Mouse (Mus musculus) midbrain, embryonic 14.5 days (tissue): ENCODE measurements around the gene Bysl. TPM values are rescaled to one million over a fixed set of nuclear protein-coding genes. Genes with fewer than 3 reads are reported as not detected.
"Not testable (repeated sequence)": the region's sequence is repeated elsewhere in the genome, so short reads cannot be mapped to it uniquely, and the experiment has no call there.

ENCODE experiments used
- ATAC-seq: fragments of 200-750 bp; cut with Nextera tagmentation; 2 replicates; pipeline ENCODE4 v1.8.0; 2017; ENCODE audit warnings: moderate number of reproducible peaks, moderate library complexity; ENCODE audit not compliant: low FRiP score, low TSS enrichment
- DNase-seq: peaks from one replicate; pipeline ENCODE4 v3.0.0-alpha.2; 2015
- H3K27ac ChIP-seq: fragments of 300-500 bp; sonication (generic); replicated peaks from 2 replicates; pipeline ENCODE4 v1.5.1; 2014; ENCODE audit warnings: mild to moderate bottlenecking, low read depth, low read length, moderate library complexity
- H3K27me3 ChIP-seq: fragments of 300-500 bp; sonication (generic); 2 replicates; pipeline ENCODE4 v1.6.1; 2014; ENCODE audit warnings: low read length, control low read depth, mixed read lengths; ENCODE audit not compliant: control insufficient read depth, insufficient read depth
- H3K36me3 ChIP-seq: fragments of 300-500 bp; sonication (generic); 2 replicates; pipeline ENCODE4 v1.6.1; 2014; ENCODE audit warnings: low read length, control low read depth; ENCODE audit not compliant: control insufficient read depth, insufficient read depth
- H3K4me1 ChIP-seq: fragments of 300-500 bp; sonication (generic); 2 replicates; pipeline ENCODE4 v1.6.1; 2014; ENCODE audit warnings: mild to moderate bottlenecking, antibody characterized with exemption, low read length, control low read depth; ENCODE audit not compliant: control insufficient read depth, insufficient read depth
- H3K4me2 ChIP-seq: fragments of 300-500 bp; sonication (generic); 2 replicates; pipeline ENCODE4 v1.6.1; 2014; ENCODE audit warnings: mild to moderate bottlenecking, low read length, moderate library complexity
- H3K4me3 ChIP-seq: fragments of 300-500 bp; sonication (generic); replicated peaks from 2 replicates; pipeline ENCODE4 v1.5.1; 2014; ENCODE audit warnings: low read depth, low read length
- H3K9ac ChIP-seq: fragments of 300-500 bp; sonication (generic); replicated peaks from 2 replicates; pipeline ENCODE4 v1.6.1; 2014; ENCODE audit warnings: mild to moderate bottlenecking, low read length, moderate library complexity
- H3K9me3 ChIP-seq: fragments of 300-500 bp; sonication (generic); 2 replicates; pipeline ENCODE4 v1.6.1; 2016; ENCODE audit warnings: low read length, control low read depth, mixed read lengths; ENCODE audit not compliant: control insufficient read depth
- WGBS: fragments of 180-500 bp; shearing (Covaris S2); extraction: QIAGEN DNeasy Blood & Tissue Kit; methylation state at CpG from one replicate; pipeline ENCODE4 v1.1.7; 2014; 5-methylcytosine and 5-hydroxymethylcytosine counted together
- polyA plus RNA-seq: library from polyadenylated mRNA; unstranded; fragments of >200 nt; fragmentation: Nextera tagmentation; extraction: Ambion mirVana; gene quantifications from 2 replicates; pipeline ENCODE4 v1.2.1, GENCODE M21; 2014

Bysl gene
- polyA plus RNA-seq, 1 experiment from 2014 or later: 32.0 TPM

- Histone ChIP-seq H3K9me3 (no peaks in the 10 kb centered on the region), H3K27me3 (no peaks in the 10 kb centered on the region), H3K9ac (no peak overlapping the region), H3K27ac (no peak overlapping the region), H3K4me1 (peaks cover 3% of the 10 kb centered on the region; the same call in 1 of the 2 replicates), H3K4me2 (no peak overlapping the region), H3K36me3 (peaks cover 36% of the 10 kb centered on the region), H3K4me3 (no peak overlapping the region)
- no peak for ATAC-seq
- 99% methylated on average over 2 of the region's 2 CpGs for WGBS
- no peak for DNase-seq
These were observed 13.8 kb upstream of the Bysl start for GRCm38 (mm10) chr17:47625088-47625487.

- H3K9me3 ChIP-seq, H3K27ac ChIP-seq, H3K4me1 ChIP-seq, ATAC-seq, H3K4me3 ChIP-seq, H3K27me3 ChIP-seq, H3K9ac ChIP-seq, DNase-seq, H3K4me2 ChIP-seq: not testable (repeated sequence)
- 100% methylated on average over 3 of the region's 5 CpGs for WGBS
- peaks cover 38% of the 10 kb centered on the region for H3K36me3 ChIP-seq
These were observed 13.3 kb upstream of the Bysl start for GRCm38 (mm10) chr17:47624572-47624971.

GRCm38 (mm10) chr17:47622912-47623554 lies 11.7 kb upstream of the Bysl start:
- H3K4me2 ChIP-seq: no peak overlapping the region
- H3K27me3 ChIP-seq: no peaks in the 10 kb centered on the region
- no peaks in the 10 kb centered on the region for H3K9me3 ChIP-seq
- no peak overlapping the region for H3K9ac ChIP-seq
- H3K4me1 ChIP-seq: no peaks in the 10 kb centered on the region
- peaks cover 48% of the 10 kb centered on the region for H3K36me3 ChIP-seq
- DNase-seq (no peak), ATAC-seq (no peak)
- 93% methylated on average over 14 of the region's 14 CpGs for WGBS
- no peak overlapping the region for H3K27ac ChIP-seq
- no peak overlapping the region for H3K4me3 ChIP-seq

- Histone ChIP-seq H3K36me3 (peaks cover 52% of the 10 kb centered on the region), H3K4me3 (no peak overlapping the region), H3K27ac (no peak overlapping the region), H3K9ac (no peak overlapping the region), H3K4me2 (no peak overlapping the region), H3K9me3 (no peaks in the 10 kb centered on the region), H3K4me1 (no peaks in the 10 kb centered on the region), H3K27me3 (no peaks in the 10 kb centered on the region)
- no peak for ATAC-seq
- 94% methylated on average over 13 of the region's 13 CpGs for WGBS
- no peak for DNase-seq
These were observed 7.4 kb upstream of the Bysl start for GRCm38 (mm10) chr17:47618556-47619311.

- peaks cover 46% of the 10 kb centered on the region for H3K36me3 ChIP-seq
- H3K27me3 ChIP-seq: no peaks in the 10 kb centered on the region
- H3K4me3 ChIP-seq: no peak overlapping the region
- no peak overlapping the region for H3K9ac ChIP-seq
- H3K4me2 ChIP-seq: no peak overlapping the region
- no peak overlapping the region for H3K27ac ChIP-seq
- H3K4me1 ChIP-seq: peaks cover 1% of the 10 kb centered on the region; the same call in 1 of the 2 replicates
- DNase-seq (no peak), ATAC-seq (no peak)
- WGBS: 93% methylated on average over 9 of the region's 9 CpGs
- no peaks in the 10 kb centered on the region for H3K9me3 ChIP-seq
These were observed 6.5 kb upstream of the Bysl start for GRCm38 (mm10) chr17:47617605-47618307.

- no peak overlapping the region for H3K27ac ChIP-seq
- H3K27me3 ChIP-seq: no peaks in the 10 kb centered on the region
- DNase-seq: no peak
- 95% methylated on average over 4 of the region's 4 CpGs for WGBS
- H3K9me3 ChIP-seq: no peaks in the 10 kb centered on the region
- H3K4me1 ChIP-seq: peaks cover 12% of the 10 kb centered on the region
- ATAC-seq: no peak
- no peak overlapping the region for H3K9ac ChIP-seq
- H3K4me3 ChIP-seq: no peak overlapping the region
- H3K36me3 ChIP-seq: peaks cover 36% of the 10 kb centered on the region
- no peak overlapping the region for H3K4me2 ChIP-seq
These were observed 5.4 kb upstream of the Bysl start for GRCm38 (mm10) chr17:47616652-47617051.

- Histone ChIP-seq H3K9ac (no peak overlapping the region), H3K4me2 (no peak overlapping the region), H3K4me3 (no peak overlapping the region), H3K9me3 (no peaks in the 10 kb centered on the region), H3K27ac (no peak overlapping the region), H3K4me1 (peaks cover 12% of the 10 kb centered on the region), H3K36me3 (peaks cover 36% of the 10 kb centered on the region), H3K27me3 (no peaks in the 10 kb centered on the region)
- ATAC-seq (no peak), DNase-seq (no peak)
- 96% methylated on average over 8 of the region's 8 CpGs for WGBS
These were observed 4.8 kb upstream of the Bysl start for GRCm38 (mm10) chr17:47616119-47616518.

GRCm38 (mm10) chr17:47614018-47614417 lies 2.7 kb upstream of the Bysl start:
- no peak overlapping the region for H3K4me3 ChIP-seq
- H3K36me3 ChIP-seq: peaks cover 30% of the 10 kb centered on the region
- H3K27ac ChIP-seq: no peak overlapping the region
- ATAC-seq: no peak
- no peak overlapping the region for H3K9ac ChIP-seq
- no peak for DNase-seq
- 95% methylated on average over 1 of the region's 1 CpGs for WGBS
- no peaks in the 10 kb centered on the region for H3K27me3 ChIP-seq
- H3K4me2 ChIP-seq: no peak overlapping the region
- H3K9me3 ChIP-seq: no peaks in the 10 kb centered on the region
- peaks cover 23% of the 10 kb centered on the region for H3K4me1 ChIP-seq
